Mouse (Mus musculus): Measurements from ENCODE around the gene Tsen54. TPM values are rescaled to one million over a fixed set of nuclear protein-coding genes. Genes with fewer than 3 reads are reported as not detected.
A peak's percentile ranks its signal among the peaks of the same experiment; 100 is the strongest.

The Tsen54 gene
- polyA plus RNA-seq, 1 experiment, result 6.1 TPM

DNA sequence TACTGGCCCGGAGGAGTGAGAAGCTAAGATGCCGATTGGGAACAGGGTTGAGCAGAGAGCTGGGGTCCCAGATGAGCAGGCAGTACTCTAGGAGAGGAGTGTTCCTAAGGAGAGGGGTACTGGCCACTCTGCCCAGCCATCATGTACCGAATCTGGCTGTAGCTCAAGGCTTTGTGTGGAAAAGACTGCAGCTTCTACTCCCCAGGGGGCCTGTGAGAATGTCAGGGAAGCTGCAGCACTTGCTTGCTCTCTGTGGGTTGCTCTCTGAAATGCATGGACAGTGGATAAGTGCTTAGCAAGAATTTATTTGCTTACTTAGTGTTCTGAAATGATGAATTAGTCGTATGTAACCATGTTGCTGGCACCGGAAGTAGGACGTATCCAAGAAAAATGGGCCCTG lies 28.1 kb upstream of the Tsen54 start:
- no peaks in the 10 kb centered on the region for H3K4me1 ChIP-seq (ENCODE audit: control insufficient read depth, insufficient read depth, insufficient read length, low read length)
- H3K4me3 ChIP-seq (ENCODE audit: insufficient read depth, low read depth, low read length), result no peak overlapping the region
- H3K27ac ChIP-seq (replicated peaks; ENCODE audit: low read depth, low read length), result no peak overlapping the region

DNA sequence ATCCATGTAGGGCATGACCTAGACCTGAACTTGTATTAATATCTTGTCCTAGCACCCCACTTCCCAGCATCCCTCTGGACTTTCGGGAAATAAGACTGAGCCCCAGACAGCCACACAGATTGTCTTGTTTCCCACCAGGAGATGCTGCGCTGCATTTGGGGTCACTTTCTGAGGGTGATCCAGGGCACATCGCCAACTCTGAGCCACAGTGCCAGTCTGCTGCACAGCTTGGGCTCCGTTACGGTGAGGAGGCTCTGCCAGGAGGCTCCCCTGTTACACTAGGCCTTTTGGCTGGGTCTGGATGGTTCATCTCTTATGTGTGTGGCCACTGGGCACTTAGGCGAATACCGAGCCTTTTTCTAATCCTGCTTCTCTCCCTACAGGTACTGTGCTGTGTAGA lies 24.7 kb upstream of the Tsen54 start:
- Histone ChIP-seq H3K4me1 (ENCODE audit: control insufficient read depth, insufficient read depth, insufficient read length, low read length) (no peaks in the 10 kb centered on the region), H3K27ac (replicated peaks; ENCODE audit: low read depth, low read length) (no peak overlapping the region), H3K4me3 (ENCODE audit: insufficient read depth, low read depth, low read length) (no peak overlapping the region)

DNA sequence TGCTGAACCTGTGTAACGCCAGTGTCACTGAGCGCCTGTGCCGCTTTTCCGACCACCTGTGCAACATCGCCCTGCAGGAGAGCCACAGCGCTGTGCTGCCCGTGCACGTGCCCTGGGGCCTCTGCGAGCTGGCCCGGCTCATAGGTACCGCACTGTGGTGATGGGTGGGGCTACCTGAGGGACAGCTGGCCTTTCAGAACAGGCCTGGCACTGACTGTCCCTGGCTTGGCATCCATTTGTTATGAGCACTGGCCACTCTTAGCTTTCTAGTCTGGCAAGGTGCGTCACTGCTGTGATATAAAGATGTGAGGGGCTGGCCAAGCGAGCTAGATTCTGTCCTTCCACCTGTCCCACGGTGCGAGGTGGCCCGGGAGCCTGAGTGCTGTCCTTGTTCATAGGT lies 22.6 kb upstream of the Tsen54 start:
- Histone ChIP-seq H3K27ac (replicated peaks; ENCODE audit: low read depth, low read length) (no peak overlapping the region), H3K4me3 (ENCODE audit: insufficient read depth, low read depth, low read length) (no peak overlapping the region), H3K4me1 (ENCODE audit: control insufficient read depth, insufficient read depth, insufficient read length, low read length) (no peaks in the 10 kb centered on the region)

DNA sequence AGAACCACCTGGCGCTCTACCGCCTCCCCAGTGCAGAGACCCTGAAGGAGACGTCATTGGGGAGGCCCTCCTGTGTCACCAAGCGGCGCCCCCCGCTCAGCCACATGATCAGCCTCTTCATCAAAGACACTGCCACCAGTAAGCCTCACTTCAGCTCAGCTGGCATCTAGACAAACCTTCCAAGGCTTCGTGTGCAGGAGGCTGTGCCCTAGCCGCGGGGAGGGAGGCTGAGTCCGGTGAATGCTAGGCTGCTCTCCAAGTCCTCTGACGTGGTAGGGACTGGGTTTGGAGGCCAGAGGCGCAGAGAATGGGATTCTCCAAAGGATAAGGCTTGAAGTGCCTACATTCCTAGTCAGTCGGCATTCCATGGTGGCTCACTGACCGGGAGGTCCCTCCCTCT lies 22.2 kb upstream of the Tsen54 start:
- Histone ChIP-seq H3K27ac (replicated peaks; ENCODE audit: low read depth, low read length) (no peak overlapping the region), H3K4me1 (ENCODE audit: control insufficient read depth, insufficient read depth, insufficient read length, low read length) (no peaks in the 10 kb centered on the region), H3K4me3 (ENCODE audit: insufficient read depth, low read depth, low read length) (no peak overlapping the region)

DNA sequence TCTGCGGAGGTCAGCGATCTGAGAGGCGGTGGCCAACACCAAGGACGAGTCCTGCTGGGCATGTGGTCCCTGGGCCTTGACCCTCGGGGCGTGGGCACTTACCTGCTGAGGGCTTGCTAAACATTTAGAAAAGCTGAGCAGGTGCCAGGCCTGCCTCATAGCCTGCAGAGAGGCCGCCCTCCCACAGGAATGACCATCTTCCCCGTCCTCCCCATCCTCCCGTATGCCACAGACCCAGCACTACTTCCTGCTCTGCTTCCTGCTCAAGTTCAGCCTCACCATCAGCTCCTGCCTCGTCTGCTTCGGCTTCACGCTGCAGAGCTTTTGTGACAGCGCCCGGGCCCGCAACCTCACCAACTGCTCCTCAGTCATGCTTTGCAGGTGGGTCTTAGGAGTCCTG lies 17.6 kb upstream of the Tsen54 start:
- H3K4me1 ChIP-seq (ENCODE audit: control insufficient read depth, insufficient read depth, insufficient read length, low read length), result no peaks in the 10 kb centered on the region
- H3K4me3 ChIP-seq (ENCODE audit: insufficient read depth, low read depth, low read length), result no peak overlapping the region
- no peak overlapping the region for H3K27ac ChIP-seq (replicated peaks; ENCODE audit: low read depth, low read length)

DNA sequence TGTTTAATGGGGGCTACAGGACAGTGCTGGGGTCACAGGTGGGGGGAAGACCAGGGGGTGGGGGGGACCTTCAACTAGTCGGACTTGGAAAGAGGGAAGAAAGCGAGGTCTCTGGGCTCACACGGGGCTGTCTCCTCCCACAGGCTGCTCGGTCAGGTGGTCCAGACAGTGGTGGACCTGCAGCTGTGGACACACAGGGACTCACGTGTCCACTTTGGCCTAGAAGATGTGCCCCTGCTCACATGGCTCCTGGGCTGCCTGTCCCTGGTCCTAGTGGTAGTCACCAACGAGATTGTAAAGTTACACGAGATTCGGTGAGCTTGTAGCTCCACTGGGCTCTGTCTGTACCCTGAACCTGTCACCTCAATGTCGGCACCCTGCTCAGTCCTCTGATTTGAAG lies 16.9 kb upstream of the Tsen54 start:
- H3K4me1 ChIP-seq (ENCODE audit: control insufficient read depth, insufficient read depth, insufficient read length, low read length), result no peaks in the 10 kb centered on the region
- H3K4me3 ChIP-seq (ENCODE audit: insufficient read depth, low read depth, low read length), result no peak overlapping the region
- no peak overlapping the region for H3K27ac ChIP-seq (replicated peaks; ENCODE audit: low read depth, low read length)

DNA sequence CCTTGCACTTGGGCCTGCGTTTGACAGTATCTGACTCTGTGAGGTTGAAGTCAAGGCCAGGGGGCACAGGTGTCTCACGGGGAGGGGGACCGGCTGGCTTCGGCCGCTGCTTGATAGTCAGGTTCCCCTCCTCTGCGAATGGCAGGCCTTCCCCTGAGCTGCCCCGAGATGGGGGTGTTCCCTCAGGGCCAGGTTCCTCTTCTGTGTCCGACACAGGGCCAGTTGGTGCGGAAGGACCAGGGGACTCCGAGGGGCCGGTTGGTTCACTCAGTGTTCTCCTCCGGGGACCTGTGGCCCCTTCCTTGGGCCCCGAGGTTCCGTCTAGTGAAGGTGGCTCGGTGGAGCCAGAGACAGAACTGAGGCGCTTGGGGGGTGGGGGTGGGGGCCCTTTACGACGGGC lies 13.5 kb upstream of the Tsen54 start:
- Histone ChIP-seq H3K4me3 (ENCODE audit: insufficient read depth, low read depth, low read length) (no peak overlapping the region), H3K27ac (replicated peaks; ENCODE audit: low read depth, low read length) (no peak overlapping the region)

DNA sequence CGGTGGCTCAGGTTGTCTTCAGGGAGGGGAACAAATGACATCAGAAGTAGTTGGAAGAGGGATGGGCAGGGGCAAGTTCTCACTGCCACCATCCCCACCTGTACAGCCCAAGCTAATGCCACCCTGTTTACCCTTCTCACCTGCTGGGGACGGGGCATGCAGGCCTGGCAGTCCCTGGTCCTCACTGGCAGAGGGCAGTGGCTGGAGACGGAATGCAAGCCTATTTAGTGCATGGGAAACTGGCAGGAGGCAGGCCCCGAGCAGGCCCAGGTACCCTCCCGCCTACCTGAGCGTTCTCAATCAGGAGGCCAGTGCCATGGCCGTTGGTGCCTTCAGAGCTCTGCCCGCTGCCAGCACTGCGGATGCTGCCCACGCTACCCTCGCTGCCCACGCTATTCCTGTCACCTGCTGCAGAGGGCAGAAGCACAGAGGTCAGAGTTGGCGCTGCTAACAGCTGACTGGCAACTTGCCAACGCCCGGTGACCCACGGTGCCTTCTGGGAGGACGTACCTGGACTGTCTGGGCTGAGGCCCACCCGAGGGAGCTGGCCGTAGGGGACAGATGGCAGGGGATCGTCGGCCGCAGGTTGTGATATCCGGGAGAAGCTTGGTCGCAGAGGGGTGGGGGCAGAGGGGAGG lies 11.3 kb upstream of the Tsen54 start:
- H3K4me3 ChIP-seq (ENCODE audit: insufficient read depth, low read depth, low read length), result no peak overlapping the region
- H3K4me1 ChIP-seq (ENCODE audit: control insufficient read depth, insufficient read depth, insufficient read length, low read length), result peaks cover 10% of the 10 kb centered on the region
- H3K27ac ChIP-seq (replicated peaks; ENCODE audit: low read depth, low read length), result 0 out of 2 replicates have a peak overlapping the region, but pooled peaks have one; percentile 4

More for the DNA sequence above, 13.5 kb upstream of the Tsen54 start:
- H3K4me1 ChIP-seq (ENCODE audit: control insufficient read depth, insufficient read depth, insufficient read length, low read length), result peaks cover 3% of the 10 kb centered on the region; the same call in 1 of the 2 replicates

DNA sequence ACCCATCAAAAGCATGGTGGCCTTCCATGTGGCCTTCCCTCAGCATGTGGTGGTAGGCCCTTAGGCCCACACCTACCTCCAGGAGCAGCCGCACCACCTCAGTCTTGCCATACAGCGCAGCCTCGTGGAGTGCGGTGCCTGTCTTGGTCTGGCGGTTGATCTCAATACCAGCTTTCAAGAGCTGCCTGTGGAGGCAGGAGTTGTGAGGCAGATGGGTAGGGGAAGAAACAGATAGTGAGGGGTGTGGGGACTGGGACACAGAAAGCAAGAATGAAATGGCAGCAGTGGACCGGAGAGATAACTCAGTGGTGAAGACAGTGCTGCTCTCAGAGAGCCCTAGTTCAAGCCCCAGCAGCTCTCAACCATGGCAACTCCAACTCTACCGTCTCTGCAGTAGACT lies 9.5 kb upstream of the Tsen54 start:
- Histone ChIP-seq H3K4me3 (ENCODE audit: insufficient read depth, low read depth, low read length) (no peak overlapping the region), H3K27ac (replicated peaks; ENCODE audit: low read depth, low read length) (no peak overlapping the region), H3K4me1 (ENCODE audit: control insufficient read depth, insufficient read depth, insufficient read length, low read length) (peaks cover 16% of the 10 kb centered on the region)

DNA sequence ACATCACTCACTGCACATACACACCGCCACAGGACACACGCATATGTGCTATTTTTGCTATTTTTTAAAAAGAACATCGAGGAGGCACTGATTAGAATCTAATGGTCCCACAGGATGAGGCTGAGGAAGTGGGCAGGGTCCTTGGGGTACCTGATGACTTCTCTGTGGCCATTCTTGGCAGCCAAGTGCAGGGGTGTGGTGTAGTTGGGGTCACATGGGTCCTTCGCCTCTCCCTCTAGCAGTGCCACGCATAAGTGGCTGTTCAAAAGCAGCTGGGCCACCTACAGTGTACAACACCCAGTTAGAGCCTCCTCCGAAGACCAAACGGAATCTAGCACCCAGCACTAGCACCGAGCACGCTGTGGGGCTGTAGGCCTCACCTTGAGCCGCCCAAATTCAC lies 8.4 kb upstream of the Tsen54 start:
- Histone ChIP-seq H3K4me1 (ENCODE audit: control insufficient read depth, insufficient read depth, insufficient read length, low read length) (peaks cover 16% of the 10 kb centered on the region), H3K27ac (replicated peaks; ENCODE audit: low read depth, low read length) (peak overlapping the region; percentile 52; the same call in 1 of the 2 replicates), H3K4me3 (ENCODE audit: insufficient read depth, low read depth, low read length) (no peak overlapping the region)

DNA sequence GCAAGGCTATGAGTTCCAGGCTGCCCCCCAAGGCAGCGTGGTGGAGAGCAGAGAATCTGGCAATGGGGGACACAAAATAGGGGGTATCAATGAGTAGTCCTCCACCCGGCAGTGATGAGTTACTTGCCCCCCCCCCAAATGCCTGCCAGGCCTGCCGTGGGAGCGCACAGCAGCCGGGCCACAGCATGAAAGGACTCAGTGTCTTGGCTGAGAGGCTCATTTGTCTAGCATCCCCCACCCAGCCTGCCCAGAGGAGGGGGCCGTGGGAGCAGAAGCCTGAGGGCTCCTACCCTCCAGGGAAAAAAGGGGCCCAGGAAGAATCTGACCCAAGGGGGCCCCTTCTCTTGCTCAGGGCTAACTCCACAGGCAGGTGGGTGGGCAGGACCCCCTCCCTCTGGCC lies 7.2 kb upstream of the Tsen54 start:
- peaks cover 16% of the 10 kb centered on the region for H3K4me1 ChIP-seq (ENCODE audit: control insufficient read depth, insufficient read depth, insufficient read length, low read length)
- no peak overlapping the region for H3K4me3 ChIP-seq (ENCODE audit: insufficient read depth, low read depth, low read length)
- H3K27ac ChIP-seq (replicated peaks; ENCODE audit: low read depth, low read length), result peak overlapping the region; percentile 81; the same call in 1 of the 2 replicates

DNA sequence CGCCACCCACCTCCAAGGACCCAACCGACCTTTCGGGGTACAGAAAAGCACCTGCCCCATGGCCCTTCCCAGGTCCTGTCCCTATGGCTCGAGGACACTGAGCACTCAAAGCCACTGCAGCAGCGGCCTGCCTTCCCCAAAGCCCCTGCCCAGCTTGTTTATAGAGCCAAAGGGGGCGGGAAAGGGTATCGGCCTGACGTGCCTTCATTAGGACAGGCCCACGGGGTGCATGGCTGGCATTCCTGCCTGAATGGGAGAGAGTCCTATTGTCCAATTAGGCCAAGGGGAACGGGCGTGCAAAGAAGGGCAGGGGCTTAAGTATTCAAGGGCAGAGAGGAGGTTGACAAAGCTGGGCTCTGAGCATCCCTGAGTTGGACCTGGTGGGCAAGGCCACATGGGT lies 6.6 kb upstream of the Tsen54 start:
- Histone ChIP-seq H3K27ac (replicated peaks; ENCODE audit: low read depth, low read length) (peak overlapping the region; percentile 81), H3K4me3 (ENCODE audit: insufficient read depth, low read depth, low read length) (peak overlapping the region; percentile 45; the same call in 1 of the 2 replicates)

DNA sequence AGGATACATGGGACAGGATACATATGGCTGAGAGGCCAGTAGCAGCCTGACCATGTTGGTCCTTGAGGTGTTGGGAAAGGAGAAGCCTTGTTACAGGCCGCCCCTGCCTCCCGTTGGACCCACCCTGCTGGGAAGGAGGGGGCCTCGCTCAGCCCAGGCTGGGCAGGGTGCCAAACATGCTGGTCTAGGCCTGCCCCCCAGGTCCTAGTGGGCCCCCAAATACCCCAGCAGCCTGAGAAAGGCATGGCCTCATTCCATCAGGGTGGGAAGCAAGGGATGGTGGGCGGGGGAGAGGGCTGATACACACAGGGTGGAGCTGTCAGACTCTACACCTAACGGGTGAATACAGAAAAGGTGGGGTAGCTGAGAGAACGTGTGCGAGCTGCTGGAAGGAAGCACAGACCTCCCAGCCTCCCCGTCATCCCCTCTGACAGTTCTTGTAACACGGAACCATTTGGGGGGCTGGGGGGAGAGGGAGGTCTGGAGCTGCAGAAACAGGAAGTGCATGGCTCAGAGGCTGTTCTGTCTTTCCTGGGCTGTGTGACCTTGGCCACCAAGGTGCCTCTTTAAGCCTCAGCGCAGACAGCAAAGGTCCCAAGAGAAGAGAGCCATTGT lies 5.7 kb upstream of the Tsen54 start:
- Histone ChIP-seq H3K27ac (replicated peaks; ENCODE audit: low read depth, low read length) (peak overlapping the region; percentile 81), H3K4me1 (ENCODE audit: control insufficient read depth, insufficient read depth, insufficient read length, low read length) (peaks cover 13% of the 10 kb centered on the region), H3K4me3 (ENCODE audit: insufficient read depth, low read depth, low read length) (peak overlapping the region; percentile 45)

More for the DNA sequence above, 6.6 kb upstream of the Tsen54 start:
- peaks cover 16% of the 10 kb centered on the region for H3K4me1 ChIP-seq (ENCODE audit: control insufficient read depth, insufficient read depth, insufficient read length, low read length)

DNA sequence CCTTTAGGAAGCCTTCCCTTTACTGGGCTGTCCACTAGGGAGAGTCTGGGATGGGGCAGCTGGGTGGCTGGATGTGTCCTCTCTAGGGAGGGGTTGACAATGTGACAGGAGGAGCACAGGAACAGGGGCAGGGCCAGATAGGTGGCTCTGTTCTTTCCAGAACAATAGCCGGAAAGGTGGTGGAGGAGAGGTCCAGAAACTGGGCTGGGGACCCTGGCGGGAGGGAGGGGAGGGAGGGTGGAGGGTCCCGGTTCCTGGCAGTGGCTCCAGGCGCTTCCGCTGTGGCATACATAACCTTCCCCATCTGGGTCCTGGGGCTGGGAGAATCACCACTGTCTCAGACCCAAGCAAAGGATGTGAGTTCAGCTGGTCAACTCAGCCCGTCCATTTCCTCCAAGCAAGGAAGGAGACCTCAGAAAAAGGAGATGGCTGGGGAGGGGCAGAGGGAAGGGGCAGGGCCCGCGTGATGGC lies 5.2 kb upstream of the Tsen54 start:
- H3K27ac ChIP-seq (replicated peaks; ENCODE audit: low read depth, low read length), result peak overlapping the region; percentile 96
- H3K4me1 ChIP-seq (ENCODE audit: control insufficient read depth, insufficient read depth, insufficient read length, low read length), result peaks cover 13% of the 10 kb centered on the region
- H3K4me3 ChIP-seq (ENCODE audit: insufficient read depth, low read depth, low read length), result peak overlapping the region; percentile 97

DNA sequence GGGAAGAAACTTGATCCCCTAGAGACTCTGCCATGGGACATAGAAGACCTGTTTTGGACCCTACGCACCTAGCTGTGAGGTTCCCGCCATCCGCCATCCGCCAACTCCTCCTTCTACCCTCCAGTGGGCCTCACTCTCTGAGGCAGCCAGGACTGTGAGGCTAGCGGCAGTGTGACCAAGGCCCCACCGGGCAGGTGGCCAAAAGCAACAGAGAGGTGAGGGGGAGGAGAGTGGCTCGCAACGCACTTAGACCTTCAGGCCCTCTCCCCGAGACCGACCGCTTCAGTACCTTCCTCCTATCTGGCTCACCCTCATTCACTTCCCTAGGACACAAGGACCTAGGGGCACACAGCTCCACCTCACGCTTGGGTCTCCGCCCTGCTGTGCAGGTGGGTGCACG lies 4.1 kb upstream of the Tsen54 start:
- Histone ChIP-seq H3K27ac (replicated peaks; ENCODE audit: low read depth, low read length) (peak overlapping the region; percentile 96), H3K4me3 (ENCODE audit: insufficient read depth, low read depth, low read length) (peak overlapping the region; percentile 97), H3K4me1 (ENCODE audit: control insufficient read depth, insufficient read depth, insufficient read length, low read length) (peaks cover 13% of the 10 kb centered on the region)
